Mouse (Mus musculus) Muller cell, postnatal 12 days (primary cell): ENCODE measurements at regions not wholly inside any gene's neighbourhood (a gene's known extent, or its start where the extent isn't known, plus 50 kb on each side); places are given as distances from the start of the nearest gene placed in this dataset.

Source experiments
- DNase-seq: peaks from one replicate; pipeline ENCODE4 v3.0.0-alpha.2; 2015; ENCODE audit errors: inconsistent ontology term

DNA sequence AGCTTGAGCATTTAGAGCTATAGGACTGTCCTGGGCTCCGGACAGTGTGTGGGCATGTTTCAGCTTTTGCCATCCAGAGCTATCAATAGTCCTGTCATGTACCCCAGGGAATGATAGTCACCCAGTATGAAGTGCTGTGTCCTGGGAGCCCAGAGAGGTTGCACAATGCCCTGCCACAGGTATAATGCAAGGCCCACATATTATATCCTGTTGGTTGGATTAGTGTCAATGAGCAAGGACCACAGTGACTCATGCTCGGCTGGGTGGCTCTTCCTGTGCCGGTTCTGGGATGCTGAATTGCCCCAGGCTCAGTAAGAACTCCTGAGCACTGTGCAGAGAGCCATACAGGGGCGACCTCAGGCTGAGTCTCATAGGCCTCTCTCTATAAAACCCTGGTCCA lies 54.5 kb upstream of the Ccnd1 start:
- DNase-seq, result peak; percentile 24

DNA sequence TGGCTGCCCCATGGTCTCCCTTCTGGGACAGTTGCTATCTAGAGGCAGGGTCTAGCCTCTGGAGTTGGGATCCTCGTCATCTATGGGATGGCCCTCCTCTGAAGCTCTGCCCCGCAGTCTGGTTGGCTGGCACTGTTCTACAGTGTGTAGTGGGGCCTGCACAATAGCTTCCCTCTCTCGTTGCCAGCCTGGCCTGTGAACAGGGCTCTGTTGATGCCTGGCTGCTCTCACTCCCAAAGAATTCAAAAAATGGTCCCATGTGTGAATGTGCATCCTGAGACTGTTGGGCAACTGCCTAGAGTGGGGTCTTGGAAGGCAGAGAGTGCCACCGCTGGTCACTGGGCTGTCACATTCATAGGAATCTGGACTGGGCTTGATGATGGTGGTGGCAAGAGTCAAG lies 53.8 kb upstream of the Ccnd1 start:
- peak; percentile 93 for DNase-seq

DNA sequence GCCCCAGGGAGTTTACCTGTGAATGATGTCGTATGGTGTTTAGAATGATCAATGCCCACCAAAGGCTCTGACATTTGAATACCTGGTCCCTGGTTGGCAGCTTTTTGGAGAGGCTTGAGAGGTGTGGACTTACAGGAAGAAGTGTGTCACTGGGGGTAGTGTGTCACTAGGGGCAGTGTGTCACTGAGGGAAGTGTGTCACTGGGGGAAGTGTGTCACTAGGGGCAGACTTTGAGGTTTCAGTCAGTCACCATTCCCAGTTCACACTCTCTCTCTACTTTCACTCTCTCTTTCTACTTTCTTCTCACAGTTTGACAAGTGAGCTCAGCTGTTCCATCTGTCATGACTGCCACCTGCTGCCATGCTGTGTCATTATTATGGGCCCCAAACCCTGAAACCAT lies 52.0 kb upstream of the Ccnd1 start:
- DNase-seq, result no peak
